Mouse (Mus musculus): ENCODE results near the gene Atp9a.

Gene Atp9a

GRCm38 (mm10) chr2:168738854-168739253, 3.4 kb downstream of the Atp9a start:
- no peak for DNase-seq (ENCODE audit: low read depth, low spot score)

DNA sequence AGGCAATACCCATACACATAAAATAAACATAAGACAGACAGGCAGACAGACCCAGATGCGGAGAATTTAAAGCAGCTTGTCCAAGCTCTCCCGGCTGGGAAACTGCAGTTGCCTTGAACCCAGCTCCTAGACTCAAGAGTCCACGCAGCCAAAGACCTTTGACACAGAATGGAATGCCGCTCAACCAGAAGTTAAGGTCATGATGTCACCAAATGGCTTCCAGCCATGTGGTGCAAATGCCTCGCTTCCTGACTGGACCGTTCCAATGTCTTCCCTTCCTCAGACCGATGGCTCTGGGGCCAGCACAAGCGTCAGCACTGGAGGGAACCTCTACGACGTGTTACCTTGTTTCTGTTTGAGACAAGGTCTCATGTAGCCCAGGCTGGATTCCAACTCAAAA, 4.3 kb downstream of the Atp9a start:
- DNase-seq (ENCODE audit: low read depth, low spot score): no peak

GRCm38 (mm10) chr2:168734023-168734422, 8.2 kb downstream of the Atp9a start:
- no peak for DNase-seq (ENCODE audit: low read depth, low spot score)

DNA sequence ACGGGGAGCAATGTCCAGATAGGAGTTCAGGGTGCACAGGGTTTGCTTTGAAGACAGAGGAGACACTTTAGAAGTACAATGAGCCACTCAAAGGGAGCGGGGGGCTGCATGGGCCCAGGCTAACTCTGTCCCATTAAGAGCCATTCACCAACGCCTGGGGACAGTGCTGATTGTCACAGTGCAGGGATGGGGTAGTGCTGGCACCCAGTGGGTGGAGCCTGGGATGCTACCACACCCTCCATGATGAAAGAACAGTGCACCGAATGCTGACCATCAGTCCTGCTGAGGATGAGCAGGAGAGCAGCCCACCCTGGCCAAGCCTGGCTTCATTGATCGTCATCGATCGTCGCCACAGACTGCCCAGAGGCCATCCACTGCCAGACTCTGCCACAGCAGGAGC, 11.0 kb downstream of the Atp9a start:
- DNase-seq (ENCODE audit: low read depth, low spot score): no peak

DNA sequence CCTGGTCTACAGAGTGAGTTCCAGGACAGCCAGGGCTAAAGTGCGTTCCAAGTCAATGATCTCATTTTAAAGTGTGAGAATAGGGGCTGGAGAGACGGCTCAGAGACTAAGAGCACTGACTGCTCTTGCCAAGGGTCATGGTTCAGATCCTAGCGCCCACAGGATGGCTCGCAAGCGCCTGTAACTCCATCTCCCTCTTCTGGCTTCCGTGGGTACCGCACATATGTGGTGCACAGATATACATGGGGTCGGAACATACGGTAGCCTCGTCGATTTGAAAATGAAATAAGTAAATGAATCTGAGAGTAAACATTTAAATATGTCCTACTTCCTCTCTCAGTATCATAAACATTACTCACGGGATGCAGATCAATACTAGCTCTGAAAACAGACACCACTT, 12.5 kb downstream of the Atp9a start:
- DNase-seq (ENCODE audit: low read depth, low spot score): no peak

- no peak for DNase-seq (ENCODE audit: low read depth, low spot score)
Observed at GRCm38 (mm10) chr2:168728045-168728444, 14.2 kb downstream of the Atp9a start.

DNA sequence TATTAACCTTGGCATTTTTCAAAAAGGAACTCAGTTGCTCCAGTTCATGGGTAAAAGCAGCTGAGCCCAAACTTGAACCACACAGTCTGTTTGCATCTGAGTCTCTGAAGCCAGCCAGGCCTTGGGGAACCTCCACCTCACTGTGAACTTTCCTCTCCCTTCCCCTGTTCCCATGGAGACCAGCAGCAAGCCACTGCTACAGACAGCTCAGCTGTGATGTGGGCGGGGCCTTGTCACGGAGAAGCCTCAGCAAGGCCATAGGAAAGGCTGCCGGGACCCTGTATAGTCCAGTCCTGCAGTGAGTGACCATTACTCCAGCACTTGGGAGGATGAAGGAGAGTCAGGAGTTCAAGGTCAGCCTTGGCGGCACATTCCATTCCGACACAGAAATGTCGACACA, 16.2 kb downstream of the Atp9a start:
- DNase-seq (ENCODE audit: low read depth, low spot score): no peak

DNA sequence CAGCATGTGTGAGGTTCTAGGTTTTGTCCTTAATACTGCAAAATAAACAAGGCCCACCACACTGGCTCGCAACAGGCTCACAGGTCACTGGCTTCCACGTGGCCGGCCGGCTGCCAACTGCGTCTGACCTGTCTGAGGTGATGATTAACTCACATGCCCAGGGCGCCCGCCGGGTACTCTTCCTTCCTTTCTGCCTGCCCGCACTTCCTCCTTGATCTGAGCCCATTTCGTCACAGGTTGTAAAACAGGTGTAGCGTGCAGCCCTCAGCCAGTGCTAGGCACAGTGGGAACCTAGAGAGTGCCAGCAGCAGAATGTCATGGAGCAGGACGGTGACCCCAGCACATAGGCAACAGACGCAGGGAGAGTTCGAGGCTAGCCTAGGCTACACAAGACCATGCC, 20.9 kb downstream of the Atp9a start:
- DNase-seq (ENCODE audit: low read depth, low spot score): no peak

DNA sequence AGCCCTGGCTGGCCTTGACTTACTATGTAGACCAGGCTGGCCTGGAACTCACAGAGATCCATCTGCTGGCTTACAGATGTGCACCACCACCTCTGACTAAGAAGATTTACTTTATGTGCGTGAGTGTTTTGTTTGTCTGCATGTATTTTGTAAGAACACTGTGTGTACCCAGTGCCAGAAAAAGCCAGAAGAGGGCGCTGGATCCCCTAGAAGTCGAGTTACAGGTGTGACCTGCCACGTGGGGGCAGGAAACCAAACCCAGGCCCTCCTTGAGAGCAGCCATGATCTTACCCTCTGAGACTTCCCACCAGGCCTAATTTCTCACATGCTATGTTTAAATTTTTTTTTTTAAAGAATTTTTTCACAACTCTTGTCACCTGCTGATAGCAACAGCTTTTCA, 22.5 kb downstream of the Atp9a start:
- no peak for DNase-seq (ENCODE audit: low read depth, low spot score)

DNA sequence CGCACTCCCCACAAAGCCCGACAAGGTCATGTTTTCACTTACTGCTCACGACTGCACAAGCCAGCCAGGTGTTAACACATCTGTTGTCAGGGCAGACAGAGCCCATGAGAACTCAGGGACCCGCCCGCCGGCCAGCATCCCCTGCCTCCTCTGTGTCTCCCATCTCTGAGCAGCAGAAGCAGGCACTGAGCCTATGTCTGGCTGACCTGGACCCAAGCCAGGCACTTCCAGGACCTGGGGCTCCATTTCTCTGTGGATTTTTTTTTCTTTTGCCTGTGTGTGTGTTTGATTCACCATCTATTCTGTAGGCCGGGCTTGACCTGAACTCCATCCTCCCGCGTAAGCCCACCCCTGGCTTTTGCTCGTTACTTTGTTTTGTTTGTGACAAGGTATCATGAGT, 23.5 kb downstream of the Atp9a start:
- DNase-seq (ENCODE audit: low read depth, low spot score): no peak

DNA sequence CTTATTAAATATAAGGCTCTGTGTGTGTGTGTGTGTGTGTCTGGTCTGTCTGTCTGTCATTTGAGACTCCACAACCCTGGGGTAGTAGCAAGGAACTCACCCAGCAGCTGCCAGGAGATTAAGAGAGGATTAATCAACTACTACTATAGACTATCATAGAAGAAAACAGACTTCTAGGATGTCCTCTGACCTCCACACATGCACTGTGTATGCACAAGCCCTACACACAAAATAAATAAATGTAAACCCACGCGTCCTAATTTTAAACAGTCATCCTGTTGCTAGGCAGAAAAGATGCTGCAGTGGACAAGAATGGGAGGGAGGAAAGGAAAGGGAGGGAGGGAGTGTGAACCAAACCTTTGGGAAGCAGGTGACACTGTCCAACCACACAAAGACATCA, 23.9 kb downstream of the Atp9a start:
- DNase-seq (ENCODE audit: low read depth, low spot score): no peak

- no peak for DNase-seq (ENCODE audit: low read depth, low spot score)
Observed at GRCm38 (mm10) chr2:168712199-168713176, 29.7 kb downstream of the Atp9a start.

- no peak for DNase-seq (ENCODE audit: low read depth, low spot score)
Observed at GRCm38 (mm10) chr2:168710979-168711378, 31.2 kb downstream of the Atp9a start.

DNA sequence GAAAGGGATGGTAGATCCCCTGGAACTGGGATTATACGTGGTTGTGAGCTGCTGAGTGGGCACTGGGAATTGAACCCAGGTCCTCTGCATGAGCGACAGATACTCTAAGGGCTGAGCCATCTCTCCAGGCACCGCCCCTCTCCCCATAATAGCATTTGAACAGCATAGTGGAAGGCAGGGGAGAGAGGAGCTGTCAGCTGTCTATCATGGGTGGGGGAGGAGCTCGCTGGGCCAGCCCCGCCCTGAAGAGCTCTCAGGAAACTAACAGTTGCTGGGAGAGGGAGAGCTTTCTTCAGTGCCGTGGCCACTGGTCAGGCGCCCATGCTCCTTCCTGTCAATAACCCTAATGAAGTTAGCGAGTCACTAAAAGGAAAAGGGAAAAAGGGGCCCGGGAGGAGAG, 34.4 kb downstream of the Atp9a start:
- no peak for DNase-seq (ENCODE audit: low read depth, low spot score)

GRCm38 (mm10) chr2:168702266-168702665, 39.9 kb downstream of the Atp9a start:
- DNase-seq (ENCODE audit: low read depth, low spot score): no peak

- no peak for DNase-seq (ENCODE audit: low read depth, low spot score)
Observed at GRCm38 (mm10) chr2:168695027-168695403, 47.2 kb downstream of the Atp9a start.

DNA sequence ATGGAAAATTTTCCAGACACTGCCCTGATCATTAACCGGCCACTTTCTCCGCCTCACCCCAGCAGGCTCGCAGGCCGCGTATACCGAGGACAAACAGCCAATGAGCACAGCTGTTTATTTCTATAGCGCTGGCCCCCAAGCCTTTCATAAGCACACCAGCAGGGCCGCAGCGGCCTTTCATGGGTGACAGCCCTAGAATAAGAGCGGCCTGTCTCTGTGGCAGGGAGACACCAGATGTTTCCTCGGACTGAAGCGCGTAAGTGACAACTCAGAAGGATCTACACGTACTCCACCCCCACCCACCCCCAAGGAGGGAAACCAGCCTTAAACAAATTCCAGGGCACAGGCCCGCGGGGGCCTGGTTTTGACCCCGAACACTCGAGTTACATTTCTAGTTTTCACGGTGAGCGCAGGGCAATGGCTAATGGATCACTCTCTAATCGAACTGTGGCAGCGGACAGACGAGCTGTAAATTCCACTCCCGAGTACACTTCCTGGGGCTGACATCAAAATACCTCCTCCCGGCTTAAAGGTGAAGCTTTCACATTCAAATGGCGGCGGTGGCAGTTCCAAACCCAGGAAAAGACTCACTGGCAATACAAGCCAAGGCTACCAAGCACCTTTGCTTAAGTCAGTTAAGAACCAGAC, 47.7 kb downstream of the Atp9a start:
- DNase-seq (ENCODE audit: low read depth, low spot score): no peak

DNA sequence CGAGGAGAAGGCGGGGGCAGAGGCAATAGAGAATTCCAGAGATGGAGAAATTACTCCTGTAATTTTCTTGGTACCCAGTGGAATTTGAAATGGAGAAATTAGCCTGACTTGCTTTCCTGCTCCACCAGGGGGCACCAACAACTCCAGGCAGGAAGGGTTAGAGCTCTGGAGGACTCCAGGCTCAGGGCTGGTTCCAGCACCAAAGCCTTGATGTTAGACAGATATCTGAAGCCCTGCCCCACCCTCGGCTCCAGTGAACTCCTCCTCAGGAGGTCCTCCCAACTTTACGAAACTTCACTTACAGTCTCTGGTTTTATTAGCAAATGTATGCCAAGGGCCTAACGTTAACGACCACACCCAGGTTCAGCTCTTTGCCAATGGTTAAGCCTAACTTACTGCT, 50.4 kb downstream of the Atp9a start:
- no peak for DNase-seq (ENCODE audit: low read depth, low spot score)

DNA sequence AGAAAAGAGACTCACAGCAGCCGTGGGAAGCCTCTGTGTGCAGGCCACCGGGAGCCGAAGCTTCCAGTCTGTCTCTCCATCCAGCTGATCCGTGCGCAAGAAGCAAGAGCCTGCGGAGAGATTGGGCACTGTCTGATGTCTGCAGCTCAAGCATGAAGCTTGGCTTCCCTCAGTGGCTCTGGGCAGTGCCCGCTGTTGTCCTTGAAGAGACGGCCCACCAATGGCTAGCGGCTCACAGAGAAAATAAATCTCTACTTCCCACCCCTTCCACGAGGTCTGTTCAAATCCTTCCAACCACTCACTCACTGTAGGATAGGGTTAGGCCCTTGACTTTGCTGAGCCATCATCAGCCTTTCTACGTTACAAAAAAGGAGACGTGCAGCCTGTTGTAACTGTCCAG, 54.9 kb downstream of the Atp9a start:
- no peak for DNase-seq (ENCODE audit: low read depth, low spot score)

DNA sequence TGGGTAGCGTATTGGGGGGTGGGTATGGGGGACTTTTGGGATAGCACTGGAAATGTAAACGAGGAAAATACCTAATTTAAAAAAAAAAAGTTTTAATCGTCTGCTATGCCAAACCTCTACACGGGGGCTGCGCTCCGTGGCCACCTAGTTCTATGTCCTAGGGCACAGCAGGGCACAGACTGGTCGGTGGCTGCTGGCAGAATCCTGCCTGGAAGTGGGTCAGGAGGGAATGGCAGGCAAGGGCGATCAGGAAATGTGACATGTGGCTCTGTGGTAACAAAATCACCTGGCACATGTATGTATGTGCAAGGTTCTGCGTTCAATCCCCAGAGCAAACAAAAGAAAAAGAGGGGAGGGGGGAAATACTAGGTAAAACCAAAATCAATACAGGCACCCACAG, 56.3 kb downstream of the Atp9a start:
- DNase-seq (ENCODE audit: low read depth, low spot score): no peak

DNA sequence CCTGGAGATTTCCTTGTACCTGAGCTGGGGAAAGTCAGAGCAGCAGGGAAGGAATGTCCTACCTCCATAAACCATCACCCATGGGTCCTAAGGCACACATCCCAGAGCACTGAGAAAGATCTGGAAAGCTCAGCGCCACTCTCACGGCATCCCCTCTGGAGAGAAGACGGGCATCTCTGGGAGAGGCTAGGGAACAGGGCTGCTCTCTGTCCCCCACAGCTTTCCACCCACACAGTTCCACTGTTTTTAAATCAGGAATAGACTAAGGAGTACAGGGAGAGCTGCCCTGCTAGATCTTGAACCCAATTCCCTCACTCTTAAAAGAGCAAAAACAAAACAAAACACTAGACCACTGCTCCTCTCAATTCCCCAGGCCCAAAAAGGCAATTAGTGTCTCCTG, 57.5 kb downstream of the Atp9a start:
- no peak for DNase-seq (ENCODE audit: low read depth, low spot score)

DNA sequence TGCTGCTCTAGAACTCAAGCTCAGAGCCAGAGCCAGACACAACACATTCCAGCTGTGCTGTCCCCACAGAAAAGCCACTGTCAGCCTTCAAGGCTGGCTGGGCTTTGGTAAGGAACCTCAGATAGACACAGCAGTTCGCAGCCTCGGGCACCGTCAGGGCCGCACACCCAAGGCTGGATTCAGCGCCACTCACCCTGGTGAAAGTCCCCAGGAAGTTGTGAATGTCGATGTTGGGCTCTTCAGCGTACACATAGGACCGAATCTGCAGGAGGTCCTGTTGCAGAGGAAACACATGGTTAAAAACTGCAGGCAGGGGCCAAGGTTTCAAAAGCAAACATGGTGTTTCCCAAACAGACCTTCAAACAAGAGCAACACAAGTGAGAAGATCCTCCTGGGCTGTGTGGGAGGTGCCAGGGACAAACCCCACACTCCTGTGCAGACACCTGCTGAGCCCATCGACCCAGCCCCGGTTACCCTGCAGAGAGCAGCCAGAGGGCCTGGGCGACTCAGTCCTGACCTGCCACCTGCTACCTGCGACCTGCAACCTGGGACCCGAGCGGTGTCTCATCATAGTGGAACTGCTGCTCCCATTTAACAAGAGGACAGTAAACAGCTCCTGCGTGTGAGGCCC, 58.6 kb downstream of the Atp9a start:
- DNase-seq (ENCODE audit: low read depth, low spot score): no peak

GRCm38 (mm10) chr2:168682721-168683120, 59.5 kb downstream of the Atp9a start:
- DNase-seq (ENCODE audit: low read depth, low spot score): no peak

All from c-Kit-negative CD71-positive TER-119-positive erythroid progenitor cells, embryonic 14.5 days (primary cell).